Mouse (Mus musculus) kidney, postnatal 0 days (tissue): Measurements from ENCODE around the gene Mast3. TPM values are rescaled to one million over a fixed set of nuclear protein-coding genes. Genes with fewer than 3 reads are reported as not detected.

Experiments
- ATAC-seq: fragments of 200-750 bp; cut with Nextera tagmentation; replicated peaks from 2 replicates; pipeline ENCODE4 v1.8.0; 2017; ENCODE audit warnings: low read depth, moderate number of reproducible peaks, moderate TSS enrichment, moderate library complexity; ENCODE audit not compliant: low FRiP score
- DNase-seq: peaks from one replicate; pipeline ENCODE4 v3.0.0-alpha.2; 2016; ENCODE audit warnings: low spot score
- H3K27ac ChIP-seq: fragments of 300-500 bp; sonication (generic); 2 replicates; pipeline ENCODE4 v1.5.1; 2014; ENCODE audit warnings: mild to moderate bottlenecking
- H3K27me3 ChIP-seq: fragments of 300-500 bp; sonication (generic); 2 replicates; pipeline ENCODE4 v1.6.1; 2014; ENCODE audit warnings: low read length, mixed read lengths; ENCODE audit not compliant: insufficient read depth
- H3K36me3 ChIP-seq: fragments of 300-500 bp; sonication (generic); 2 replicates; pipeline ENCODE4 v1.6.1; 2014; ENCODE audit warnings: low read length, mixed read lengths; ENCODE audit not compliant: insufficient read depth
- H3K4me1 ChIP-seq: fragments of 300-500 bp; sonication (generic); replicated peaks from 2 replicates; pipeline ENCODE4 v1.6.1; 2014; ENCODE audit warnings: antibody characterized with exemption, low read length, mixed read lengths; ENCODE audit not compliant: insufficient read depth
- H3K4me2 ChIP-seq: fragments of 300-500 bp; sonication (generic); 2 replicates; pipeline ENCODE4 v1.6.1; 2014; ENCODE audit warnings: mild to moderate bottlenecking, low read length, moderate library complexity, mixed read lengths
- H3K4me3 ChIP-seq: fragments of 300-500 bp; sonication (generic); replicated peaks from 2 replicates; pipeline ENCODE4 v1.5.1; 2014; ENCODE audit warnings: low read depth, low read length
- H3K9ac ChIP-seq: fragments of 300-500 bp; sonication (generic); 2 replicates; pipeline ENCODE4 v1.6.1; 2014; ENCODE audit warnings: low read depth, low read length
- H3K9me3 ChIP-seq: fragments of 300-500 bp; sonication (generic); replicated peaks from 2 replicates; pipeline ENCODE4 v1.6.1; 2016; ENCODE audit warnings: low read length, inconsistent platforms, mixed read lengths
- CTCF ChIP-seq: IDR thresholded peaks from 2 replicates; pipeline ENCODE4 v1.5.1; 2016; ENCODE audit warnings: antibody characterized with exemption, low read depth, mild to moderate bottlenecking, moderate library complexity
- WGBS: fragments of 180-500 bp; shearing (Covaris S2); extraction: QIAGEN DNeasy Blood & Tissue Kit; methylation state at CpG from one replicate; pipeline ENCODE4 v1.1.7; 2014; 5-methylcytosine and 5-hydroxymethylcytosine counted together
- polyA plus RNA-seq: library from polyadenylated mRNA; unstranded; fragments of >200 nt; fragmentation: Nextera tagmentation; extraction: Ambion mirVana; gene quantifications from 2 replicates; pipeline ENCODE4 v1.2.1, GENCODE M21; 2015

Mast3 gene
- polyA plus RNA-seq, 1 experiment from 2014 or later, result 10.2 TPM

- Histone ChIP-seq H3K27ac (no peak overlapping the region), H3K27me3 (no peaks in the 10 kb centered on the region), H3K9me3 (no peaks in the 10 kb centered on the region), H3K9ac (no peak overlapping the region), H3K4me3 (no peak overlapping the region), H3K4me2 (no peak overlapping the region), H3K4me1 (peaks cover 26% of the 10 kb centered on the region), H3K36me3 (peaks cover 4% of the 10 kb centered on the region; the same call in 1 of the 2 replicates)
- no peak for TF ChIP-seq CTCF
- 88% methylated on average over 8 of the region's 8 CpGs for WGBS
- ATAC-seq, result no peak
- no peak for DNase-seq
Observed at GRCm38 (mm10) chr8:70764026-70764425, 40.8 kb downstream of the Mast3 start.

GRCm38 (mm10) chr8:70763354-70763753 is 41.5 kb downstream of the Mast3 start:
- Histone ChIP-seq H3K27me3 (no peaks in the 10 kb centered on the region), H3K4me1 (peaks cover 31% of the 10 kb centered on the region), H3K9ac (no peak overlapping the region), H3K4me2 (no peak overlapping the region), H3K27ac (no peak overlapping the region), H3K36me3 (peaks cover under 1% of the 10 kb centered on the region; the same call in 1 of the 2 replicates), H3K4me3 (no peak overlapping the region), H3K9me3 (no peaks in the 10 kb centered on the region)
- WGBS, result 8% methylated on average over 3 of the region's 3 CpGs
- no peak for ATAC-seq
- peak; percentile 85 for TF ChIP-seq CTCF
- no peak for DNase-seq

- WGBS, result 77% methylated on average over 1 of the region's 1 CpGs
- peaks cover 31% of the 10 kb centered on the region for H3K4me1 ChIP-seq
- TF ChIP-seq CTCF, result no peak
Observed at GRCm38 (mm10) chr8:70762118-70762517, 42.7 kb downstream of the Mast3 start.

GRCm38 (mm10) chr8:70760775-70761406 is 44.0 kb downstream of the Mast3 start, which contains the start of gene Mpv17l2:
Gene Mpv17l2 (minus strand): TSS chr8:70760946.
- H3K27me3 ChIP-seq, result no peaks in the 10 kb centered on the region
- peak within 1 kb of the TSS; percentile 83 for H3K27ac ChIP-seq
- H3K9me3 ChIP-seq, result no peaks in the 10 kb centered on the region
- under 1% methylated on average over 54 of the region's 55 CpGs for WGBS
- H3K4me2 ChIP-seq, result peak within 1 kb of the TSS; percentile 99
- H3K4me3 ChIP-seq, result peak within 1 kb of the TSS; percentile 62
- H3K36me3 ChIP-seq, result 0 out of 2 replicates have a peak, but pooled peaks cover 11% of the 10 kb centered on the region
- DNase-seq (peak; percentile 100), ATAC-seq (peak; percentile 93)
- H3K9ac ChIP-seq, result peak within 1 kb of the TSS; percentile 82
- no peak for TF ChIP-seq CTCF
- peaks cover 20% of the 10 kb centered on the region; the same call in 1 of the 2 replicates for H3K4me1 ChIP-seq

More at GRCm38 (mm10) chr8:70762118-70762517, 42.7 kb downstream of the Mast3 start:
- Histone ChIP-seq H3K9me3 (no peaks in the 10 kb centered on the region), H3K36me3 (0 out of 2 replicates have a peak, but pooled peaks cover 6% of the 10 kb centered on the region), H3K4me3 (no peak overlapping the region), H3K27me3 (no peaks in the 10 kb centered on the region), H3K4me2 (no peak overlapping the region), H3K27ac (no peak overlapping the region), H3K9ac (no peak overlapping the region)
- no peak for DNase-seq
- no peak for ATAC-seq

GRCm38 (mm10) chr8:70760350-70760749 is 44.5 kb downstream of the Mast3 start:
- ATAC-seq (no peak), DNase-seq (no peak)
- Histone ChIP-seq H3K27me3 (no peaks in the 10 kb centered on the region), H3K36me3 (0 out of 2 replicates have a peak, but pooled peaks cover 12% of the 10 kb centered on the region), H3K9me3 (no peaks in the 10 kb centered on the region), H3K4me2 (peak overlapping the region; percentile 99), H3K4me1 (peaks cover 17% of the 10 kb centered on the region; the same call in 1 of the 2 replicates), H3K4me3 (peak overlapping the region; percentile 62), H3K9ac (peak overlapping the region; percentile 82), H3K27ac (peak overlapping the region; percentile 83)
- under 1% methylated on average over 22 of the region's 22 CpGs for WGBS
- no peak for TF ChIP-seq CTCF

- ATAC-seq, result no peak
Observed at GRCm38 (mm10) chr8:70758616-70759561, 46.0 kb downstream of the Mast3 start.

More at GRCm38 (mm10) chr8:70758616-70759561, 46.0 kb downstream of the Mast3 start:
- H3K9ac ChIP-seq, result no peak overlapping the region
- H3K4me3 ChIP-seq, result no peak overlapping the region
- no peak overlapping the region for H3K27ac ChIP-seq
- H3K4me2 ChIP-seq, result no peak overlapping the region
- DNase-seq, result no peak
- 0 out of 2 replicates have a peak, but pooled peaks cover 12% of the 10 kb centered on the region for H3K36me3 ChIP-seq
- WGBS, result 55% methylated on average over 19 of the region's 19 CpGs
- no peaks in the 10 kb centered on the region for H3K9me3 ChIP-seq
- no peak for TF ChIP-seq CTCF
- H3K27me3 ChIP-seq, result no peaks in the 10 kb centered on the region
- peaks cover 20% of the 10 kb centered on the region for H3K4me1 ChIP-seq
